8 mouse cellular contexts compared by ENCODE assay signal in the genomic region with DNA sequence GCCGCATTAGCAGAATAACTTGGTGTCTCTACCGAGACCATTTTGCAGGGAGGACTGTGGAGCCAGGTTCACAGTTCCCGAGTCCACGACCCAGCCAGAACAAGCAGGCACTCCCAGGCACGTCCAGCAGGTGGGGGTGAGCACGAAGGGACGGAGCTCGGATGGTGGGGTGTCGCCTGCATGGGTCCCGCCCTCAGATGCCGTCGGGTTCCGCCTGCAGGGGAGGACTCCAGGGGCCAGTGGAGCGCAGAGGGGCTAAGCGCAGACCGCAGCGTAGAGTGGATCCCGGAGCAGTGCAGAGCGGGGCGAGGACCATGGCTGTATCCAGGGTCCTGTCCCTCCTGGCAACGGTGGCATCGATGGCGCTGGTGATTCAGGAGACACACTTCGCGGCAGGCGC. TPM values are rescaled to one million over a fixed set of nuclear protein-coding genes. Genes with fewer than 3 reads are reported as not detected.
A peak's percentile ranks its signal among the peaks of the same experiment; 100 is the strongest.
DNase-seq lines count a peak whose midpoint lies in the region; ATAC-seq and TF ChIP-seq lines count a peak whose summit lies in the region.

TSS of gene Lamc3 (plus strand) at position 262 of the 400 bp plus-strand sequence.

- TF ChIP-seq EP300 in liver, postnatal 0 days (IDR thresholded peaks at IDR 0.05; ENCODE audit: low read depth) = no peak

- no peaks in the 10 kb centered on the region for H3K4me1 ChIP-seq in intestine, postnatal 0 days (replicated peaks; ENCODE audit: control insufficient read depth, insufficient read depth, low read length)
- H3K4me1 ChIP-seq in liver, postnatal 0 days (ENCODE audit: insufficient read depth) = peaks cover 5% of the 10 kb centered on the region; the same call in 1 of the 2 replicates
- peaks cover 5% of the 10 kb centered on the region; the same call in 1 of the 2 replicates for H3K4me1 ChIP-seq in neural tube, embryonic 15.5 days

- H3K27me3 ChIP-seq in intestine, postnatal 0 days (replicated peaks; ENCODE audit: control insufficient read depth, insufficient read depth, low read length) = peaks cover 29% of the 10 kb centered on the region
- H3K27me3 ChIP-seq in liver, postnatal 0 days (ENCODE audit: insufficient read depth, low read length) = peaks cover 41% of the 10 kb centered on the region
- H3K27me3 ChIP-seq in neural tube, embryonic 15.5 days (replicated peaks) = peaks cover 63% of the 10 kb centered on the region

- H3K4me3 ChIP-seq in intestine, postnatal 0 days (ENCODE audit: low read depth, low read length) = peak within 1 kb of the TSS; percentile 25
- H3K4me3 ChIP-seq in liver, postnatal 0 days (ENCODE audit: low read depth, low read length) = no peak within 1 kb of the TSS
- peak within 1 kb of the TSS; percentile 14 for H3K4me3 ChIP-seq in neural tube, embryonic 15.5 days (replicated peaks)

- 4% methylated on average over 26 of the region's 26 CpGs for WGBS in intestine, postnatal 0 days
- 3% methylated on average over 24 of the region's 26 CpGs for WGBS in liver, postnatal 0 days (ENCODE audit: insufficient replicate concordance)
- WGBS in neural tube, embryonic 15.5 days = 7% methylated on average over 26 of the region's 26 CpGs

- ATAC-seq in intestine, postnatal 0 days = peak; percentile 52; the same call in 1 of the 2 replicates
- ATAC-seq in liver, postnatal 0 days = peak; percentile 64
- ATAC-seq in neural tube, embryonic 15.5 days (ENCODE audit: low FRiP score) = no peak
- no peak for ATAC-seq in inflammation-experienced regulatory T-cells, adult 6 months

- no peaks in the 10 kb centered on the region for H3K9me3 ChIP-seq in intestine, postnatal 0 days (ENCODE audit: control insufficient read depth)
- no peaks in the 10 kb centered on the region for H3K9me3 ChIP-seq in liver, postnatal 0 days (ENCODE audit: low read length)
- no peaks in the 10 kb centered on the region for H3K9me3 ChIP-seq in neural tube, embryonic 15.5 days (replicated peaks)

- peak; percentile 88 for TF ChIP-seq CTCF in intestine, postnatal 0 days (IDR thresholded peaks at IDR 0.05; ENCODE audit: low read depth)
- TF ChIP-seq CTCF in liver, postnatal 0 days (IDR thresholded peaks at IDR 0.05; ENCODE audit: low read depth) = peak; percentile 73

- H3K9ac ChIP-seq in intestine, postnatal 0 days (ENCODE audit: low read depth, low read length) = no peak within 1 kb of the TSS
- no peak within 1 kb of the TSS for H3K9ac ChIP-seq in liver, postnatal 0 days (replicated peaks)
- no peak within 1 kb of the TSS for H3K9ac ChIP-seq in neural tube, embryonic 15.5 days (replicated peaks)

- no peaks in the 10 kb centered on the region for H3K36me3 ChIP-seq in intestine, postnatal 0 days (ENCODE audit: control insufficient read depth, insufficient read depth)
- H3K36me3 ChIP-seq in liver, postnatal 0 days (replicated peaks; ENCODE audit: insufficient read depth, low read length) = no peaks in the 10 kb centered on the region
- no peaks in the 10 kb centered on the region for H3K36me3 ChIP-seq in neural tube, embryonic 15.5 days

- H3K4me2 ChIP-seq in intestine, postnatal 0 days (replicated peaks; ENCODE audit: low read depth) = peak within 1 kb of the TSS; percentile 57
- H3K4me2 ChIP-seq in liver, postnatal 0 days (ENCODE audit: low read depth, low read length) = peak within 1 kb of the TSS; percentile 35
- peak within 1 kb of the TSS; percentile 38 for H3K4me2 ChIP-seq in neural tube, embryonic 15.5 days

- peak; percentile 72 for DNase-seq in Muller cell, postnatal 12 days (ENCODE audit: inconsistent ontology term)
- peak; percentile 45 to 51 for DNase-seq in adrenal gland, postnatal 4 days (ENCODE audit: low spot score in 2 of 2)
- DNase-seq in gastrocnemius, adult 8-10 months (ENCODE audit: low spot score in 2 of 2) = peak; percentile 34 to 39
- DNase-seq in liver, postnatal 0 days = peak; percentile 72
- DNase-seq in cerebellum, adult 11 months = no peak

- H3K27ac ChIP-seq in intestine, postnatal 0 days (ENCODE audit: low read depth, low read length) = no peak within 1 kb of the TSS
- no peak within 1 kb of the TSS for H3K27ac ChIP-seq in liver, postnatal 0 days (ENCODE audit: low read depth)
- no peak within 1 kb of the TSS for H3K27ac ChIP-seq in neural tube, embryonic 15.5 days (replicated peaks)

RNA-seq across cellular contexts. Expression of gene Lamc3, which starts in this region (rescaled TPM):
- total RNA-seq in adrenal gland, postnatal 4 days (2021) = 10 to 100 TPM; 18.7 to 19.6 TPM
- under 1 TPM; 0.07 to 0.67 (median 0.30) TPM for total RNA-seq in gastrocnemius, adult 8-10 months (2022)
- polyA plus RNA-seq in intestine, postnatal 0 days (2015; fragmentation: Nextera tagmentation; extraction: Ambion mirVana) = 0.44 and 0.48 TPM in 2 replicates
- polyA plus RNA-seq in liver, postnatal 0 days (2015; fragmentation: Nextera tagmentation; extraction: Ambion mirVana) = 0.02 TPM in 1 of 2 replicates, not detected in the other
- 4.1 and 4.2 TPM in 2 replicates for polyA plus RNA-seq in neural tube, embryonic 15.5 days (2015; fragmentation: Nextera tagmentation; extraction: Ambion mirVana)
- not detected for polyA plus RNA-seq in inflammation-experienced regulatory T-cells, adult 6 months (2017; shearing (Covaris generic))

Comparison
In these comparisons a context has a peak if more than half of its experiments do, and no peak if none do; other contexts are left out.
1. RNA of gene Lamc3 (total RNA-seq): 18.7 to 19.6 TPM in adrenal gland, postnatal 4 days; 0.07 to 0.67 TPM in gastrocnemius, adult 8-10 months; every median in the first group is over 10 times any median in the second.
2. Peak in DNase-seq in gastrocnemius, adult 8-10 months; RNA of the gene not detected or under 1 TPM.
3. Peak in ATAC-seq, H3K4me3 ChIP-seq and H3K4me2 ChIP-seq in intestine, postnatal 0 days; RNA of the gene not detected or under 1 TPM.
4. Peak in DNase-seq, ATAC-seq and H3K4me2 ChIP-seq in liver, postnatal 0 days; RNA of the gene not detected or under 1 TPM.
5. Peak in every context shown above with its lines, with median percentiles within 50 percentile points of each other: H3K4me2 ChIP-seq.